Mouse (Mus musculus): ENCODE measurements around the gene Ctnna3. TPM values are rescaled to one million over a fixed set of nuclear protein-coding genes. Genes with fewer than 3 reads are reported as not detected.
A peak's percentile ranks its signal among the peaks of the same experiment; 100 is the strongest.
"Not testable (repeated sequence)": the region's sequence is repeated elsewhere in the genome, so short reads cannot be mapped to it uniquely, and the experiment has no call there.

Ctnna3 gene
- total RNA-seq, 2 experiments from 2014 or later = 2.1 to 3.5 TPM

GRCm38 (mm10) chr10:63424475-63424814 lies 5.5 kb upstream of the Ctnna3 start:
- DNase-seq = peak; percentile 57

GRCm38 (mm10) chr10:63427146-63427545 lies 2.8 kb upstream of the Ctnna3 start:
- DNase-seq = no peak

- DNase-seq = peak; percentile 36
Observed at GRCm38 (mm10) chr10:63428243-63429022, 1.5 kb upstream of the Ctnna3 start.

DNA sequence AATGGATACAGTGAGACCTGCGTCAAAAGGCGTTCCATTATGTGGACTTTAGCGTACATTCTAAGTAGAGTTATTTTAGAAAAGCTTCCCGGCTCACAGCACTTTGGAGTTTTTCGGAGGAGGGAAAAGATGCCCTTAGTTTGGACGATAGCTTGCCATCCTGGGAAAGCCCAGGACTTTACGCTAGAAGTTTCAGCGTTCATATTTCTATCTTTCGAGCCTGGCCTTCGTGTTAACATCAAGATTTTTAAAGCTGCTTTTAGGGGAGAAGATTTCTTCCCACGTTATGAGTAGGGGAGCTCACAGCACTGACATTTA lies 916 bp upstream of the Ctnna3 start:
- DNase-seq = no peak

DNA sequence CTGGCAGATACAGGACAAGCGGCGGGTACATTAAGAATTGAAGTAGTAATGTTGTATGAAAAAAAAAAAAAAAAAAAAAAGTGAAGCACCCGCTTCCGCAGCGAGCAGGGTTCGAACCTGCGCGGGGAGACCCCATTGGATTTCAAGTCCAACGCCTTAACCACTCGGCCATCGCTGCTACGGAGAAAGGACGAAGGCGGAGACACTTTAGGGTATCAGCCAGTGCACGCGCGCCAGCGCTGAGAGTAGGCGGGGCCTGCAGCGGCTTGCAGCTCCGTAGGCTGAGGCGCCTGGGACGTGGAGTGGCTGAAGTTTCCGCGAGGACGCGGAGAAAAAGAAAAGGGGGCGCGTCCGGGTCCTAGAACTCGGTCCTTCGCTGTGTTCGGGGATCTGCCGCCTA lies 518 bp upstream of the Ctnna3 start:
- DNase-seq = peak; percentile 100

DNA sequence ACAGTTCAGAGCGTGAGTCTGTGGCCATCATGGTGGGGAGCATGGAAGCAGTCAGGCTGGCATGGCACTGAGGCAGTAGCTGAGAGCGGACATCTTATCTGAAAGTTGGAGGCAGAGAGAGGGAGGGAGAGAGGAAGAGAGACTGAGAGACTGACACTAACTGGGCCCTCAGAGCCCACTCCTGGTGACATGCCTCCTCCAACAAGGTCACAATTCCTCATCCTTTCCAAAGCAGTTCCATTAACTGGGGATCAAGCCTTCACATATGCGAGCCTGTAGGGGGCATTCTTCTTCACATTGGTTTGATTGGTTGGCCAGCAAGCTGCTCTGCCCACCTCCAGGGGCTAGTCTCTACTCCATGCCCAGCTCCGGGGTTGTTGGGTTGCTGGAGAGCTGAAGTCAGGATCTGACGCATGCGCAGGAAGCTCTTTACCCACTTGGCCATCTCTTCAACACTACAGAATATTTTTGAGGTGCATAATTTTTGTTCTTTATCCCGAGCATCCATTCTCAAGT lies 1.4 kb downstream of the Ctnna3 start:
- no peak for DNase-seq

GRCm38 (mm10) chr10:63432099-63432498 lies 2.2 kb downstream of the Ctnna3 start:
- DNase-seq = no peak

DNA sequence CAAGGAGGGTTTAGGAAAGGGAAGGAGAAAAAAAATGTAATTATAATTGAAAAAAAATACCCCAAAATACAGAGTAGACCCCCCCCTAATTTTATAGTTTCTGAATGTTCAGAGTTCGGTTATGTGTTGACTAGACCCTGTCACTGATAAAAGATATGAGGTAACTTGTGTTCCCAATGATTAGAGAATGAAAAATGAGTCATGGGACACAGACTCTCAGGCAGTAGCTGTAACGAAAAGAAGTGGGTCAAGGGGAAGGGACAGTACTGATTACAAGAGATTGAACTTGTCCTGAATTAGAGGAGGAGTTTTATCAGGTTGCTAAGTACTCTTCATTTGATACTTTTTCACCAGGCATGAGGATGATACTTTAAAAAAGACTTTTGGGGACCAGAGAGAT lies 3.0 kb downstream of the Ctnna3 start:
- no peak for DNase-seq

- no peak for DNase-seq
Observed at GRCm38 (mm10) chr10:63438736-63439262, 8.9 kb downstream of the Ctnna3 start.

DNA sequence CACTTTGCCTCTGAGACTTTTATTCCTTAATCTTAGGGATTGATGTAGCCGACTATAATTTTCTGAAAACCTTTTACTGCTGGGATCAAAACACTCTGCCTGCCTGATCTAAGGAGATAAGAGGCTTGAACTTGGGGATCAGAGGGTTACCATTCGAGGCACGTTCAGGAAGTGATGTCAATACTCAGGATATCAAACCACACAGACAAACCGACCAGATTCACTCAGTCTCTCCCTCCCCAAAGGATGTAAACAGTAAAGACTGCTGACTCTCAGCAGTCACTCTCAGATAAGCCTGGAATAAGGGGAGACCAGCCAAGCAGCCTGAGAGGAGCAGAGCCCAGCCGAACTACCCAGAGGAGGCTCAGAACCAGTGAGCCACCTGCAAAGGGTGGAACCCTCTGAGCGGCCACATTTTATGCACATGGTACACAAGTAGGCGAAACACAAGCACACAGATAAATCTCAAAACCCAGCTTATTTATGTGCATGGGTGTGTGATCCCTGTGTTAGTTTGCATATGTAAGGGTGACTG lies 9.9 kb downstream of the Ctnna3 start:
- DNase-seq = no peak

GRCm38 (mm10) chr10:63444602-63445387 lies 14.9 kb downstream of the Ctnna3 start:
- DNase-seq = not testable (repeated sequence)

DNA sequence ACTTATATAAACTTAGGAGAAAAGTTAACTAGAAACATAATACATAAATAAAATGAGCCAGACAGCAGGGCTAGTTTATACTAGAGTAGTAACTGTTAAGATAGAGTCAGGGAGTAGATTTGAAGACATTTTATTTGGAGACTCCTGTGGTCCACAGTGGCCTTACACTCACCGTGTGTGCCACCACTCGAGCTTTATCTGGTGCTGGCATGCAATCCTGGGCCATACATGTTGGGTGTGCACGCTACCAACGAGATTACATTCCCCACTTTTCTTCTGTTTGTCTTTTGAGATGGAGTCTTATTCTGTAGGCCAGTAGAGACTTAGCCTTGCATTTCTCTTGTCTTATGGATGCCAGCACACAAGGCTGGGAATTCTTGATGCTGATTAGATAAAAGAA lies 24.0 kb downstream of the Ctnna3 start:
- DNase-seq = no peak

DNA sequence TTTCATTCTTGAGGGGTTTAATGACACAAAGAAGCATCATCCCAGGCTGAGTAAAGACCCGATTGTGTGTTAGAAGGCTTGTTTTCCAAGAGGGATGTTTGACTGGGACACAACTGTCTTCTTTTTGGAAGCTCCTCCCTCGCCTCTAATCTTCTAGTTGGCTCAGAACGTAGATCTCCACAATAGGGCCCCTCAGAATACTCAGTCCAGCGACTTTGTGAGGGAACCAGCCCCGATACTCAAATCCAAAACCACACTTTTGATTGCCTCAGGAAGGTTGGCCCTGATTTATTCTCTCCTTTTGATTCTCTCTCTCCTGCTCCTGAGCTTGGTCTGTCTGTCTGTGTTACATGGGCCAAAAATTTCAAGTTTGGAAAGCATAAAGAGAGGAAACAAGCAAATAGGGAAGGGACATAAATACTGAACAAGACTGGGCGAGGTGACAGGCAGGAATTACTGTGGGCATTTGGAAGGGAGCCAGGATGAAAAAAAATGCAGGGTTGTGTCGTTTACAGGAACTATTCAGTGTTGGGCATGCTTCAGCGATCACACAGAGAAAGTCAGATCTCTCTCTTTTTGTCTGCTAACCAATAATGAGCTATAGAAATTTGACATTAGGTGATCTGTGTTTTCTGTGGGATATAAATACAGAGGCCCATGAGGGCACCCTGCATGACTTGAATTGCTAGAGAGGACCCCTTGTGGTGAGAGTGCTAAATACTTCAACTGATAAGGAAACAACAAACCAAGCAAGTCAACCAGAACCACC lies 25.4 kb downstream of the Ctnna3 start:
- DNase-seq = peak; percentile 58

DNA sequence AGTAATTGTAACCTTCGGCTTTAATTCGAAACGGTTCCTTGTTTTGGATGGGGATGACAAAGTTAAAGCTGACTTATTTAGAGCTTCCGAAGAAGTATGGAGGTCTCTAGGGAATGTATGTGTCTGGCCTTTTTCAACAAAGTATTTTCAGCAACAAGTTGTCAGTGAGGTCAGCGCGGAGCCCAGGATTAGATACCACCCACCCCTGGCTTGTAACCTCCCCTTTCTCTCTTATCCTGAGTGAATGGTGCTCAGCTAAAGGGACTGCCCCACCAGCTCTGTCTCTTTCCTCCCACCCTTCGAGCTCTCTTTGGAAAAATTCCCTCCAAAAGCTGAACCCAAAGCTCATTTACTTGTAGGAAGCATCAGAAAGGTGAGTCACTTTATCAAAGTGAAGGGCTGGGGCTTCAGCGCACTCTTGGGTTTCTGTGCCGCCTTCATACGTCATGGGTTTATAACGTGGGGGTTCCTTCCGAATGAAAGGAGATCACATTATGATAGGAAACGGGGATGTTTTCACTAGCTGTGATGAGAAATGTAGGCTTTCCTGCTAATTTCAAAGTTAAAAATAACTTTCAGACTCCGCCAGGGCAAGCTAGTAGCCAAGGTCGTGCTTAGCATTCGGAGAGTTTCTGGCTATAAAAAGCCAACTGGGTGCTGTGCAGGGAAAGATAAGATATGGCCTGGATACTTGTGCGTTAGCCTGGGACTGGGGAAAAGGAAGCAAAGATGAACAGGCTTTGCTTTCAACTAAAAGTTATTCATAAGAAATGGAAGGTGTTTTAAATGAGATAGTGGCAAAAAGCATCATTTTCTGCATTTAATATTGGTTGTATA lies 27.6 kb downstream of the Ctnna3 start:
- peak; percentile 28 for DNase-seq

GRCm38 (mm10) chr10:63460935-63461334 lies 31.0 kb downstream of the Ctnna3 start:
- DNase-seq = peak; percentile 7

- DNase-seq = no peak
Observed at GRCm38 (mm10) chr10:63472473-63472872, 42.6 kb downstream of the Ctnna3 start.

GRCm38 (mm10) chr10:63476167-63476647 lies 46.3 kb downstream of the Ctnna3 start:
- peak; percentile 59 for DNase-seq

- DNase-seq = no peak
Observed at GRCm38 (mm10) chr10:63478946-63479345, 49.0 kb downstream of the Ctnna3 start.

- peak; percentile 10 for DNase-seq
Observed at GRCm38 (mm10) chr10:63480066-63480465, 50.2 kb downstream of the Ctnna3 start.

- no peak for DNase-seq
Observed at GRCm38 (mm10) chr10:63488346-63488745, 58.4 kb downstream of the Ctnna3 start.

DNA sequence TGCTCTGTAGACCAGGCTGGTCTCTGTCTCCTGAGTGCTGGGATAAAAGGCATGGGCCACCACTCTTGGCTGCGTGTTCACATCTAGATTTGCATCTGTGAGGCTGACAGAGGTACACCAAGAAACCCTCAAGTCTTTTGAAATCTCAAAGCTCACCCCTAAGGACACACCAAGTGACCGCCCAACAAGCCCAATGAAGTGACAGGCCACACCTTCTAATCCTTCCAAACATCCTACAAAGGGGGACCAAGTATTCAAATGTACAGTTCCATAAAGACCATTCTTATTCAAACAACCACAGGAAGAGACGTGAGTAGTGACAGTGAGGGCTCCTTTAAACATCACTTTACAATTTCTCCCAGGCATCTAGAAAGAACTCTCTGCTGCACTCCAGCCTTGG lies 94.1 kb downstream of the Ctnna3 start:
- no peak for DNase-seq

Measured in adrenal gland, postnatal 10 days (tissue).